Mouse (Mus musculus): ENCODE results near the gene Dram1. TPM values are rescaled to one million over a fixed set of nuclear protein-coding genes. Genes with fewer than 3 reads are reported as not detected.

Gene Dram1
- total RNA-seq (2021) = 1 to 10 TPM; 3.0 to 4.2 TPM

DNA sequence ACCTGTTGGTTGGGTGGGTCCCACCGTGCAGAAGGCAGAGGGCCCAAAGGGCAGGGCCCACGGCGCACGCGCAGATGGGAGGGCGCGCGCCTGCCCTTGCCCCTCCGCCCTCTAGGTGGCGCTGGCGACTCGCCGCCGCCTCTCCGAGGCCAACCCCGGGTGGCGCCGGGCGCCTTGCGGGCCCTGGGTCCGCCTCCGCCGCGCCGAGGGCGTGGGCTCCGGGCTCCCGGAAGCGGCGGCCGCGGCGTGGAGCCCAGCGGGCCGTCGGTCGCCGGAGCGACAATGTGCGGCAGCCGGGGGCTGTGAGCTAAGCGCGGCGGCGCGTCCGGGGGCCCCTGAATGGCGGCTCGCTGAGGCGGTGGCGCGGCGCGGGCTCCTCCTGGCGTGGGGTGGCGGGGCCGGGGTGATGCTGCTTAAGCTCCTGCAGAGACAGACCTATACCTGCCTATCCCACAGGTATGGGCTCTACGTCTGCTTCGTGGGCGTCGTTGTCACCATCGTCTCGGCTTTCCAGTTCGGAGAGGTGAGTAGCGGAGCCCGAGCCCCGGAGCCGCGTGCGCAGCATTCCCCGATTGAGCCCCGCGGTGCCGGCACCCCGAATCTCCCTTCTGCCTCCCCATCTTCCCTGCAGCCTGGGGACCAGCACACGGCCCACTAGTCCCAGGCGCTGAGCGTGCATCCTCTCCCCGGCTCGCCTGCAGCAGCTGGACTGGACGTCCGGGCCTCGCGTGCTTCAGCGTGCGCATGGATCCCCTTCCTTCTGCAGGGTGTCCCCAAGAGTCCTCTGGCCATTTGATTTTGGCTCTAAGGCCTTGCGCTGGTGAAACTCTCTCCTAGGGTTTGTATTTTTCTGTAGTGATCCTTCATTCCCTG is at the start of gene Dram1, which contains the start of gene Gnptab:
Gene Dram1 (minus strand): TSS at position 68 of the 873 bp plus-strand sequence.
Gene Gnptab (plus strand): TSS at position 120 of the 873 bp plus-strand sequence.
- intact Hi-C loops (cut with DNase I) = loop anchor here (1.0 to 5.0 kb wide), 4 partner anchors 25 to 352 kb away; partner anchors contain the start of genes Arl1 and Chpt1
- DNase-seq = peak; percentile 91 to 92

DNA sequence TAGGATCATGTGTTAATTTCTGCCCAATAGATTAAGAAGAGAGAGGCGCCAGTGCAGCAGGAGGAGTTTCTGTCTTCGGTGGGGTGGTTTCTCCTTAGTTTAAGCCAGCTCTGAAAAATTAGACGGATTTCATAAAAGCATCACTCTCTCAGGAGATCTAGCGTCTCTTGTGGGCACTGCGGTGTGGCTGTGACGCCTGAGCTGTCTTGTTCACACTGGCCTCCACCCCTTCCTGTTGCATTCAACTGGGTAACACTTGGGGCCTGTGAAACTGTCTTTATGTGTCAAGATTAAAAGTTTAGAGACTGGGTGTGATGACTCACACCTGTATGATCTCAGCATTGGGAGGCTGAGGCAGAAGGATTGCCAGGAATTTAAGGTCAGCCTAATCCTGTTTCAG is 49.1 kb upstream of the Dram1 start:
- no peak for DNase-seq
- intact Hi-C loops (cut with DNase I) = no loop called here

DNA sequence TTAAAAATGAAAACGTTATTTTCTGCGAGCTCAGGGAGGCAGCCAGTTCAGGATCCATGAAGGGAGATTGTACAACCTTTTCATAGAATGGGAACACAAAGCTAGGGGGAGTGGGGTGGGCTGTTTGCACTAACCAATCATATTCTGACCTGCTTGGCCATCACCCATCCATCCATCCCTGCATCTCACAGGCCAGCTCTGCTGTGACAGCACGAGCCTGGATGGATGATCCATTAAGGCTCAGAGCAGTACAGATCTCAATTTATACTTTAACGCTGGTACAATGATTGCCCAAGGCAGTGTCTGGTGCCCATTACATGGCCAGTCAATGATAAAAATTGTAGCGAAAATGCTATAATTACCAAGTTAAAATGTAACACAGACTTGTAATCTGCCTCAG is 48.0 kb upstream of the Dram1 start:
- intact Hi-C loops (cut with DNase I) = loop anchor here (1.0 kb wide), 1 partner anchor 48 kb away; the partner anchor contains the start of genes Dram1 and Gnptab
- DNase-seq = no peak

DNA sequence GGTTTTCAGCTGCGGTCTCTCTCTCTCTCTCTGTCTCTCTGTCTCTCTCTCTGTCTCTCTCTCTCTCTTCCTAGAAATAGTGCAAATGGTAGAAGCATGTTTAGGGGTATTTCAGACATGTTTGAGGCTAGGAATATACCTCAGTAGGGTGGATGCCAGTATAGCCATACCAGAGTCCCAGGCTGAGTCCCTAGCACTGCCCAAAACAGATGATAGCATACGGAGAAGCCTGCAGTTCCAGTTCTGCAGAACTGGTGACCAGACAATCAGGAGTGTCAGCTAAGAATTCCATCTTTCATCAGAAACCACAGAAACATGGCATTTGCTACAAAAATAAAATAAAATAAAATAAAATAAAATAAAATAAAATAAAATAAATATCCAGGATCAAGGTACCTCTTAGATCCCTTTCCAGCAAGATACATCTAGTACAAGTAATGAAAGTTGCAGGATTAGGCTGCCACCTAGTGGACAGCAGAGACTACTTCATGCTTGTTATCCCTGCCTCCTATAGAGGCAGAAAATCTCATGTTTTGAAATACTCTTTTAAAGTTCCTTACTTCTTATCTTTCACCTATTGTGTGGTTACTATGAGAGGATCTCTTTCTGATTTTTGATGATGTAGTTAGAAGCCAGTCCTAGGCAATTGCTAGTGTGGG is 47.4 kb upstream of the Dram1 start:
- intact Hi-C loops (cut with DNase I) = loop anchor here (1.0 kb wide), 1 partner anchor 47 kb away; the partner anchor contains the start of genes Dram1 and Gnptab
- peak; percentile 71 to 86 for DNase-seq

DNA sequence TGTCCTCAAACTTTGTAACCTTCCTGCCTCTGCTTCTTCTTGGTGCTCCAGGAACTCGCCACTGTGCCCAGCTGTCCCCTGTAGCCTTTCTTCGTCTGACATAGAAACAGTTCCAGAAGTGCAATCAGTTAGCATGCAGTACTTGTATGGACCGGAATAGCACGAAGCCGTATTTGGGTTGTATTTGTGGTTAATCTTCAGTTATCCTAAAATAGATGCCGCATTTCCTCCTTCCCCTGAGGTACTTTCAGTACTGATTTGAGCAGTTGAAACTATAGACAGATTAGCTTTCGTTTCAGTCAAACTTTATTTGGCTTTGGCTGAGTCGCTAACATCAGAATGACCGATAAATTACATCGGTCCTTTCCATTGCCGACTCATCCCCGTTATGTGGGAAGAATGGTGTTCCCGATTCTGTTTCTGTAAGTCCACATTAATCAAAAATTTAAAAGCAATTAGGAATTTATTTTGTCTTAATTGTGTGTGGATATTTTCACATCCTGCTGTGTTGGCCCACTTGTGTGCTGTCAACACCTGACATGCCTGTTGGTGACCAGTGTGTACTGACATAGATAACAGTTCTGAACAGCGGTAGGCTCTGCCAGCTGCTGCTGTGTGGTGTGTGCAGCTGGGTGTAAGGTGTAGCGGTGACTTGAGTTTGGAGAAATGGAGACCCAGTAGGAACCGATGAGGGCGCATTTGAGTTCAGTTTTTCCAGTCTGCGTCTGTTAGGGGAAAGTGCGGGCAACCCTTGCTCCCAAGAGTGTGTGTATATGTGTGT is 42.0 kb upstream of the Dram1 start:
- intact Hi-C loops (cut with DNase I) = no loop called here
- peak; percentile 27 to 28 for DNase-seq

DNA sequence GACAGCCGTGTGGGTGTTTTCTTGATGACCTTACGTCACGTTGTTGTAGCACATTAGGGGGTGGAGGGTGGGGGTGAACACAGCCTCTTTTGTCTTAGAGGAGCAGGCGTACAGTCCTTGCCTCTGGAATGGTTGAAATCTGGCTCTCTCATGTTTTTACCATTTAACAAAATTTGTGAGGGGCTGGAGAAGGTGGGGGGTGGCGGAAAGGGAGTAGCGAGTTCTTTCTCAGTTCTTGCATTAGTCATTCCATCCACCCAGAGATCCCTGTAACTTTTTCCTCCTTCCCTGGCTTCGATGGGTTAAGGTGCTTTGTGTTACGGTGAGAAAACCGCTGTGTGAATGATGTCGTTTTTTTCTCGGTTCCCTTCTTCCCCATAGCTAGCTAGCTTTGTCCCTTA is 41.3 kb upstream of the Dram1 start:
- intact Hi-C loops (cut with DNase I) = no loop called here
- DNase-seq = no peak

DNA sequence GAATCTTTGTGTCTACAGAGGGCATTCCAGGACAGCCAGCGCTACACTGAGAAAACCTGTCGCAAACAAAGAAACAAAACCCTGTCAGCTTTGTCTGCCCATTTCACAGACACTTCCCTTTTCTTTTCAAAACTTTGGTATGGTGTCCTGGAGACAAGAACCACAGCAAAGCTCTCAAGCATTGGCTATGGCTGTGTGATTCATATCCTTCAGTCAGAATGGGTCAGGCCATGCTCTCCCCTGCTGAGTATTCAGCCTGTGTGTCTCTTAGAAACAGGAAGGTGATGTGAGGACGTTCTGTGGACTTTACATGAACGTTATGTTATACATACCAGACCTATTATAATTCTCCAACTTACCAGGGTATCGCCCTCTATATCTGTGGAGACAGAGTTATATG is 38.8 kb upstream of the Dram1 start:
- no peak for DNase-seq
- intact Hi-C loops (cut with DNase I) = no loop called here

DNA sequence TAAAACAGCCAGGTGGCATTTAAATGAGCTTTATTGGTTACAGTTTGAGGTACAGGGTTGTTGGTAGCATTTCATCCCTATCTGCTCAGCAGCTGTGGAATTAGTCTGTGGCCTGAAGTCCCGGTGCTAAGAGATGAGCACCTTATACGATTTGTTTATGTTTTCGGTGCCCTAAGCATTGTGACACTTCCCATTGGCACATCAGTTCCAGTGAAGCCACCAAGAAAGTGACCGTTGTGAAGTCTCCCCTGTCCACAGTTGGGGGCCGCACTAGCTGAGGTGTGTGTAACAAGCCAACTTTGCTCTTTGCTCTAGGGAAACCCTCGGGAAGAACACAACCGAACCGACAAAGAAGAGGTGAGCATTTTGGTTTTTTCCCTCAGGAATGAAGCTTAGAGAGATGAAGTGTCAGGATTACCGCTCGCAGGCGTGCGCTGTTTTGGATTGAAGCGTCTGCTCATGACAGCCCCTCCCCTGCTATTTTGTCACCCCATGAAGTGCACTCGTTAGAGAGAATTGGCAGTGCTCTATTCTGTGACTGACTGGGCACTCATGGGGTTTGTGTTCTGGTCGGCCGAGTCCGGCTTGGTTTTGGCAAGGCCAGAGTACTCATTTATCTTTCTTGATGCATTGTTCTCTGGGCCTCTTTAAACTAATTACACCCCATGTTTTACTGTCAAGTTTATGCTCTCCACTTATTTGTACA is 33.6 kb upstream of the Dram1 start:
- intact Hi-C loops (cut with DNase I) = no loop called here
- peak; percentile 12 to 40 for DNase-seq

DNA sequence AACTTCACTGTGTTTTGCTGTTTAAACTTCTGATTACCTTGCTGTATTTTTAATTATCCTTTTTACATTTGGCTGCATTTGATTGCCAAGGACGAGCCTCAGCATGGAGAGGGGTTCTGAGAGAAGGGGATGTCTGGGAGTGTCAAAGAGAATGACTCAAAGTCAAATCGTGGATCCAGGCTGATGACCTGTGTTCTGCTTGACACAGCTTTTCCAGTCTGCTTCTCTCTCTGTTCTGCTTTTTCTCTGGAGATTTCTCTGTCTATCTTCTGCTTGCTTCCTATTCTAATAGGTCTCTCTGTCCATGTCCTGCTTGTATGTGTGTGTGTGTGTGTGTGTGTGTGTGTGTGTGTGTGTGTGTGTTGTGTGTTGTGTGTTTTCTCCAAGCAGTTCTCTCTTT is 30.9 kb upstream of the Dram1 start:
- intact Hi-C loops (cut with DNase I) = no loop called here
- DNase-seq = no peak

DNA sequence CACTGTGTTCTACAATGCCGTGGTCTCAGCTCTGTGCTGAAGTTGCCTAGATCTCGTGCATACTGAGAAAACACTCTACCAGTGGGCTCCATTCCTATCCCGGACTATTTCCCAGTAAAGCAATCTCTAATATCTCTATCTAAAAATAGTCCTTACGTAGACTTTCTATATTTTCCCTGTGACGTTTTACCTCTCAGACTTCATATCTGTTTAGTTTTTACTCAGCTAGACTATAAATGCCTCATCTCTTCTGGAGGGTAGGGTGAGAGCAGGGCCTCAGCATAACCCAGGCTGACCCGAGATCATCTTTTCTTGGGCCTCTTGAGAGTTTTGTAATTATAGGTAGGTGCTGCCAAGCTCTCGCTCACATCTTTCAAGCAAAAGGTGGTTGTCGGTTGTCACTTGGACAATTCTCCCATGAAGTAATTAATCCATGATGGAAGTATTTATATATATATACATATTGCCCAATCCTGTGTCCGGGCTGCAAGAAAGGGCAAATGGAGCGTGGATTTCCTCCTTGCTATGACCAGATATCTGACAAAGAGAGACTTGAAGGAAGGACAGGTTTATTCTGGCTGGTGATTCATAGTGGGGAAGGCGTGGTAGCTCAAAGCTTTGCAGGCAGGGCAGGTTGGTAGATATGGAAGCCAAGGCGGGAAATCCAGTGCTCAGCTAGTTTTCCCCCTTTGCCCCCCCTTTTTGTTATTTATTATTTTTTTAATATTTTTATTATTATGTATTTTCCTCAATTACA is 29.2 kb upstream of the Dram1 start:
- no peak for DNase-seq
- intact Hi-C loops (cut with DNase I) = no loop called here

DNA sequence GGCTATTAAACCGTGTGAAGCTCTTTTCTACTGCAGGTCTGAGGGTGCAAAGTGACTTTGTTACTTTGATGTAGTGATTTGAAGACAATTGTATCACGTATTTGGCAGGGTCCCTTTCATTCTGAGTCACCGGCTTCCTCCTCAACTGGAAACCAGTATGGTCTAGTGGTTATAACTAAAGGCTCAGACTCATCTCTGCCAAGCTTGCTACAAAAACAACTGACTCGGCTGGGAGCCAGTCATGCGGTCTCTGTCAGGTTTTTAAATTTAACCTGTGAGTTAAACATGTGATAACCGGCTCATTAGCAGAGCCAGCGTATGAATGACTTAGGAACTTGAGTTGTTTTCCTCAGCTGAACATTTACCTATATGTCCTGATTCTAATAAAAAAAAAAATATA is 26.9 kb upstream of the Dram1 start:
- intact Hi-C loops (cut with DNase I) = no loop called here
- peak; percentile 81 to 86 for DNase-seq

DNA sequence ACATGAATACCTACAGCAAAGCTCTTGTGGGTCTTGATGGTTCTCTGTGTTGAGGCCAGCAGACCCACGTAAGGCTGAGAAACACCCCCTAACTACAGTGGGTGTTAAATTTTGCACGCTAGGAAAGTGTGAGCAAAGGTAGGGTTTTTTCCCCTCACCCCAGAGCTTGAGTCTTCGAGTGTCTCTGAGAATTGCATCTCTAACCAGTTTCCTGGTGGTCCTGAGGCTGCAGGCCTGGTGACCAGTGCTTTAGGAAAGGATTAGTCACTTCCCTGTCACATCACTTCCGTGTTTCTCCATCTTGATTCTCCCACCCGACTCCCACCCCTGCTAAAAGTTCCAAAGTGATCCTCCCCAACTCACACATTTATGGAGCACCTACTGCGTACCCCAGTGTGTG is 25.3 kb upstream of the Dram1 start:
- intact Hi-C loops (cut with DNase I) = loop anchor here (1.0 kb wide), 1 partner anchor 25 kb away; the partner anchor contains the start of genes Dram1 and Gnptab
- DNase-seq = no peak

DNA sequence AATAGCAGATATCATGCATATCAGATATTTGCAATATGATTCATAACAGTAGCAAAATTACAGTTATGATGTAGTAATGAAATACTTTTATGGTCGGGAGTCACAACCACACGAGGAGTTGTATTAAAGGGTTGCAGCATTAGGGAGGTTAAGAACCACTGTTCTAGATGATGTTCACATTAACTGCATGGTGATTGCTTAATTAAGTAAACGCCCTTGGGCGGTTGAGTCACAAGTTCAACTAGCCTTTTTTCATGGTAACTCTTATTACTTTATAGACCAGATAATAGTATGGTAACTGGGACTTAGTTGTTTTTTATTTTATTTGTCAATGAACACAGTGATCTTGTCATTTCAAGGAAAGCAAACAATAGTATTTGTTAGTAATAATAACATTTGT is 24.1 kb upstream of the Dram1 start:
- intact Hi-C loops (cut with DNase I) = no loop called here
- no peak for DNase-seq

DNA sequence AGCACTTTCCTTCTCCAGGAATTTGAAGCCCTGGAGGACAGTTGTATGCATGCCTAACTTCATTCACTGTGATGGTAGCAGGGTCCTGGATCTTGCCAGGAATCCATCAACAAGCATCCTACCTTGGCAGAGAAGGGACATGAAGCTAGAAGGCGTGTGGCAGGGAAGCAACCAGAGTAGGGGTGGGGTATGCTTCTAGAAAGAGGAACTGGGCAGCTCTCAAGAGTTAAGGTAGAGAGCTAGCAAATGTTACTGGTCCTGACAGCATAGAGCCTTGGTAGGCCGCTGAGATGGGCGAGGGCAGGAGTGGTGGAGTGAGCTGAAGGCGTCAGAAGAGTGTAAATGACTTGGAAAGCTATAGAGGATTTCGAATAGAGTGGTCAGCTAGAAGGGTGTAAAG is 20.4 kb upstream of the Dram1 start:
- intact Hi-C loops (cut with DNase I) = no loop called here
- DNase-seq = no peak

DNA sequence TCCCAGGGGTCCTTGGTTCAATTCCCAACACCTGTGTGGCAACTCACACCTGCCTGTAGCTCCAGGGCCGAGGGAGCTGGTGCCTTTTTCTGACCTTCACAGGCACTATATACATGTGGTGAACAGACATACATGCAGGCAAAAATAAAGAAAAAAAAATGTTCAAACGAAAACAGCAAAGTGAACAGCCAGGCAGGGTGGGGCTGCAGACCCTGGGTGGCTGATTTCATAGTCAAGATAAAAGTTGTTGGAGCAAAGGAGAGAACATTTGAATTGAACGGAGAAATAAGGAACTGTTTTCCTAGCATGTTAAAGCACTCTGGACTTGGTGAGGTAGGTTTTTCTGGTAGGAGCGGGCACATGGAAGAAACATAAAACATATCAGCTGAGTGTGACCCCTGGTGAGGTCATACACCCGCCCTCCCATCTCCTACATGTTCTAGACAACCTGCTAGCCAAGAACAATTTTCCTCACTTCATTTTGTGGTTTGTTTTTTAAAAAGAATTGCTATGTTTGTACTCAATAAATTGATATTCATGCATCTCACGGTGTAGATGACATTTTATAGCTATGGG is 19.9 kb upstream of the Dram1 start:
- DNase-seq = no peak
- intact Hi-C loops (cut with DNase I) = no loop called here

DNA sequence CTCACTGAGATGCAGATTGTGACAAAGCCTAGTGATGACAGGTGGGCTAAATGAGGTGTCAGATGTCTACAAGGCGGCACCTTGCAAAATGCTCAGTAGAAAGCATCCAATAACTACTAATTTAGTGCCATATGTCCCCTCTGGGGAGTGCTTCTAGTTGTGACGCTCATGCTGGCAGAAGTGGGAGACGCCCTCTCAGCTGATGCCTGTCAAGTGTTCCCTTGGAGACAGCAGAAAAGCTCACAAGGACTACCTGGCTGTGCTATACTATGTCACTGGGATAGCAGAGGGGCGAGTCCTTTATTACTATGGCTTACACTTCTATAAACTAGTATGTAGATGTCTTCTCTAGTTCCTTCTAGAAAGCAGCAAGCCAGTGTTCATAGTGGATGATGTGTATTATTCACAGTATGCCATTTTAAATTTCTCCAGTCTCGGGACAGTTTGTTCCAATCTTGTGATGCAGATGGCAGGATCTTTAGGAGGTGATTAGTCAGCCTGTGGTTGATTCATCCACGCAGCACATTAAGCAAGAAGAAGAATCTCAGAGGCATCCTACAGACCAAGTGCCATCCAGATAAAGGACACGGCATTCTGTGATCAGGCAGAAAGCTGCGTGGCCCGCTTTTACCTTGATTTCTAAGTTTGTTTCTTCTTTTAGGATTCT is 13.4 kb upstream of the Dram1 start:
- no peak for DNase-seq
- intact Hi-C loops (cut with DNase I) = no loop called here

DNA sequence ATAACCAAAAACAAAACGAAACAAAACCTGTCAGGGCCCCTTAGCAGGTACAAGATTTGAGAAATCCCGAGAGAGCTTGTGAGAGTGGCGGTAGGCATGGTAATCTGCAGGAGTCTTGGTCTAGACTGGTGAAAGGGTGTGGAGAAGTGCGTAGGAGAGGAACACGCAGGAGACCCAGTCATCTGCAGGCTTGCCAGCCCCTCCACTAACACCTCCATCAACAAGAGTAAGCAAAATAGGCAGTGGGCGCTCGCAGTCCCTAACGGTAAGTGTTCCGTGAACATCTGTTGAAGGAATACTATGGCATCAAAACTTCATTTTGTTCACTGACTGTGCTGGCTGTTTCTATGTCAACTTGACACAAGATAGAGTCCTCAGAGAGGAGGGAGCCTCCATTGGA is 12.6 kb upstream of the Dram1 start:
- intact Hi-C loops (cut with DNase I) = no loop called here
- no peak for DNase-seq

DNA sequence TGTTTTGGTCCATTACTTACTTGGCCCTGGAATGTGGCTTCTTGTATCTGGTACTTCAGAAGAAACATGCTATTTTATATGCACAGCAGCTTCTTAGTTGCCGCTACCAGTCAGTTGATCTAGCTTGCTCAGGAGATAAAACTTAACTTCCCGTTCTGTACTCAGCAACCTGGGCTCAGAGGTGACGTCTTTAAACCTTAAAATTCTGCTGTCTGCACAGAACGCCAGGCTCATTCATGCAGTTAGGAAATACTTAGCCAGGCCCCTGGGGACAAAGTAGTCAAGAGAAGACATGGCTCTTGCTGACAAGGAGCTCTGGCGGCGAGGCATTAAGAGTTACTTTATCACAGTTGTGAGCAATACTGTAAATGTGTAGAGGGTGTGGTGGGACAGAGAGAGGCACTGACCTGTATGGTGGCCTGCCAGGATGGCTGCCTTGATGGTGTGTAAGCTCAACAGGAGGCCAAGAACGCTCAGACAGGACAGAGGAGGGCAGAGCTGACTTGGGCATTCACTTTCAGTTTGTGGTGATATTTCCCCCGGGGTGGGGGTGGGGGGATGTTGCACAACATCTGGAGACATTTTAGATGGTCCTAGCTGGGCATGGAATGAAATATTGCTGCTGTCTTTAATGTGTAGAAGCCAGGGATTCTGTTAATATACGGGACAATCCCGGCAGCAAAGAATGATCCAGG is 11.4 kb upstream of the Dram1 start:
- no peak for DNase-seq
- intact Hi-C loops (cut with DNase I) = no loop called here
